Mouse (Mus musculus): ENCODE data around the gene Asah2.

DNA sequence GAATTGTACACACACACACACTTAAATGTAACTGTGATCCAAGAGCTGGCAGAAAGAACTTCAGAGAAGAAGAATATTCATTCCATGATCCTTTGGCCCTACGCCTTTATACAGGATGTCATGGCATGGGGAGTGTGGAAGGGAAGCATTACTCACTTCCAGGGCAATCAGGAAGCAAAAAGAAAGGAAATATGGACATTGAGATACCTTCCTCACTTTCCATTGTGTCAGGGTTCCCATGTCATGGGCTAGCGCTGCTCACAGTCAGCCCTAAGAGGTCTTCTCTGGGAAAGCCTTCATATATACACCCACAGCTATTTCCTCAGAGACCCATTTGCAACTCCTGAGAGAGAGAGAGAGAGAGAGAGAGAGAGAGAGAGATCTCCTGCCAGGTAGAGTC is 1.3 kb downstream of the Asah2 start:
- TF ChIP-seq CTCF (IDR thresholded peaks at IDR 0.05; ENCODE audit: borderline replicate concordance, insufficient read depth, low read length) (no peak), POLR2A (IDR thresholded peaks at IDR 0.05; ENCODE audit: low read depth, low read length) (no peak)

Measured in embryonic fibroblast, embryonic 13.5 days (primary cell).